ENCODE assay signal across 8 mouse cellular contexts in the genomic region with DNA sequence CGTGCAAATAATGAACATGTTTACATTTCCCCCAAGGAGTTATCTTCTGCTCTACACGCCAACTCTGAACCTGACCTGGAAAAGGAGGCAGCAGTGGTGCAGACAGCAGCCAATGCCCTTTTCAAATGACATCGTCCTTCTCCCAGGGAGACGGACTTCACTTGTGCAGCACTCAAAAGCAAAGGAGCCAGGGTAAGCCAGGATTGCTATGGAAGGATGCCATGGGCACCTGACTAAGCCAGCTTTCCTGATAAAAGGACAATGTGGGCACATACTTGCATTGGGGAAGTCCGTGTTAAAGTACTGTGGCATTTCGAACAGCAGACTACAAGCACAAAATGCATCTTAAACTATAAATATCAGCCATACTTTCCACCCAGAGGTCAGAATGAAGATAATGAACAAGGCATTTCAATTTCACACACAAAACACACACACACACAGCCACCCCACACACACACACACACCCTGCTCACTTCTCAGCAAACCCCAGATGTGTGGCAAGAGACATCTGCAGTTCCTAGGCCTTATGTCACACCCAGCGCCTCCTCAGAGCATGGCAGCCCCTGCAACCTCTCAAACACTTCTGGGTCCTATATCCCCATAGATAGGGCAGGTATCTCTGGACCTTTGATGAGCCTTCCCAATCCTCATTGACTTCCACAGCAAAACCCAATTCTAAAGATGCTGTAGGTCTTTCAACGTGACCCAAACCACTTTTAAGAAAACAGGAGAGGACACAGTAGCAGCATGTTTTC. TPM values are rescaled to one million over a fixed set of nuclear protein-coding genes. Genes with fewer than 3 reads are reported as not detected.
A peak's percentile ranks its signal among the peaks of the same experiment; 100 is the strongest.
DNase-seq lines count a peak whose midpoint lies in the region; ATAC-seq and TF ChIP-seq lines count a peak whose summit lies in the region.

No protein-coding gene starts in this region.

- 14% methylated on average over 8 of the region's 8 CpGs for WGBS in forebrain, embryonic 16.5 days
- WGBS in intestine, embryonic 16.5 days, result 30% methylated on average over 8 of the region's 8 CpGs

- H3K27me3 ChIP-seq in ES-Bruce4 (ENCODE audit: control insufficient read depth, insufficient read depth, low read length, poor library complexity, severe bottlenecking), result no peaks in the 10 kb centered on the region
- no peaks in the 10 kb centered on the region for H3K27me3 ChIP-seq in forebrain, embryonic 16.5 days (replicated peaks; ENCODE audit: control insufficient read depth, insufficient read depth, low read length)
- no peaks in the 10 kb centered on the region for H3K27me3 ChIP-seq in intestine, embryonic 16.5 days (replicated peaks; ENCODE audit: control insufficient read depth, insufficient read depth, low read length)

- TF ChIP-seq CTCF in ES-Bruce4 (IDR thresholded peaks at IDR 0.05; ENCODE audit: low read depth, low read length), result no peak

- H3K36me3 ChIP-seq in ES-Bruce4 (ENCODE audit: control insufficient read depth, insufficient read depth, low read length, poor library complexity, severe bottlenecking), result no peaks in the 10 kb centered on the region
- no peaks in the 10 kb centered on the region for H3K36me3 ChIP-seq in forebrain, embryonic 16.5 days (ENCODE audit: control insufficient read depth, insufficient read depth)
- H3K36me3 ChIP-seq in intestine, embryonic 16.5 days (ENCODE audit: control insufficient read depth, insufficient read depth, low read length), result no peaks in the 10 kb centered on the region

- H3K4me2 ChIP-seq in forebrain, embryonic 16.5 days (ENCODE audit: low read length), result peak overlapping the region; percentile 100
- H3K4me2 ChIP-seq in intestine, embryonic 16.5 days (ENCODE audit: low read depth, low read length), result peak overlapping the region; percentile 95

- no peak for ATAC-seq in CD4-positive, CD25-positive, alpha-beta regulatory T cell, adult 4 months
- no peak for ATAC-seq in forebrain, embryonic 16.5 days
- ATAC-seq in intestine, embryonic 16.5 days, result no peak
- ATAC-seq in monocyte, adult 5-6 weeks (replicated peaks; ENCODE audit: insufficient number of reproducible peaks, low FRiP score, low TSS enrichment, poor library complexity, severe bottlenecking), result 0 out of 2 replicates have a peak, but pooled peaks have one; percentile 27

- no peak for TF ChIP-seq EP300 in ES-Bruce4 (IDR thresholded peaks at IDR 0.05; ENCODE audit: insufficient read depth, low read depth, low read length)

- H3K27ac ChIP-seq in ES-Bruce4 (ENCODE audit: insufficient read depth, low read length), result no peak overlapping the region
- no peak overlapping the region for H3K27ac ChIP-seq in forebrain, embryonic 16.5 days (ENCODE audit: low read length)
- no peak overlapping the region for H3K27ac ChIP-seq in intestine, embryonic 16.5 days (ENCODE audit: low read length)

- peak; percentile 18 for DNase-seq in CD4-positive, CD25-positive, alpha-beta regulatory T cell, adult 2 months (ENCODE audit: low read depth, low spot score)
- DNase-seq in retina, postnatal 1 day, result no peak
- no peak for DNase-seq in urinary bladder, adult 2 months (ENCODE audit: low spot score)

- H3K4me3 ChIP-seq in ES-Bruce4 (ENCODE audit: low read depth, low read length), result no peak overlapping the region
- peak overlapping the region; percentile 89 for H3K4me3 ChIP-seq in forebrain, embryonic 16.5 days (replicated peaks; ENCODE audit: low read length)
- peak overlapping the region; percentile 80 for H3K4me3 ChIP-seq in intestine, embryonic 16.5 days (ENCODE audit: low read length)

- H3K4me1 ChIP-seq in ES-Bruce4 (ENCODE audit: control insufficient read depth, insufficient read depth, low read length), result peaks cover 3% of the 10 kb centered on the region
- H3K4me1 ChIP-seq in forebrain, embryonic 16.5 days (replicated peaks; ENCODE audit: control insufficient read depth, insufficient read depth, low read length), result peaks cover 49% of the 10 kb centered on the region
- H3K4me1 ChIP-seq in intestine, embryonic 16.5 days (ENCODE audit: control insufficient read depth, insufficient read depth, low read length), result peaks cover 38% of the 10 kb centered on the region

- H3K9me3 ChIP-seq in ES-Bruce4 (replicated peaks; ENCODE audit: control insufficient read depth, insufficient read depth, low read length, poor library complexity, severe bottlenecking), result no peaks in the 10 kb centered on the region
- no peaks in the 10 kb centered on the region for H3K9me3 ChIP-seq in forebrain, embryonic 16.5 days (ENCODE audit: control insufficient read depth, low read length)
- no peaks in the 10 kb centered on the region for H3K9me3 ChIP-seq in intestine, embryonic 16.5 days (ENCODE audit: control insufficient read depth, low read length)

- no peak for TF ChIP-seq POLR2A in ES-Bruce4 (IDR thresholded peaks at IDR 0.05; ENCODE audit: insufficient read depth, low read length)

- peak overlapping the region; percentile 81; the same call in 1 of the 2 replicates for H3K9ac ChIP-seq in ES-Bruce4 (ENCODE audit: low read depth, poor library complexity, severe bottlenecking)
- H3K9ac ChIP-seq in forebrain, embryonic 16.5 days (replicated peaks; ENCODE audit: low read depth, low read length), result peak overlapping the region; percentile 28; the same call in 1 of the 2 replicates
- H3K9ac ChIP-seq in intestine, embryonic 16.5 days (ENCODE audit: low read depth, low read length), result peak overlapping the region; percentile 88

RNA-seq across cellular contexts. Expression of gene Taf4, which starts 2.4 kb away (rescaled TPM):
- 1 to 10 TPM; 3.5 to 6.7 TPM for polyA plus RNA-seq in CD4-positive, CD25-positive, alpha-beta regulatory T cell, adult 4 months (2017; shearing (Covaris generic))
- 22.4 and 26.4 TPM in 2 replicates for polyA plus RNA-seq in ES-Bruce4 (2011; ENCODE audit: insufficient read depth, insufficient read length, low read depth, missing spikeins)
- 4.4 and 4.5 TPM in 2 replicates for polyA plus RNA-seq in forebrain, embryonic 16.5 days (2015; fragmentation: Nextera tagmentation; extraction: Ambion mirVana)
- 1.8 and 2.5 TPM in 2 replicates for polyA plus RNA-seq in intestine, embryonic 16.5 days (2015; fragmentation: Nextera tagmentation; extraction: Ambion mirVana)
- total RNA-seq in monocyte, adult 5-6 weeks (2017), result 27.7 to 65.7 TPM (median 39.4 TPM) in 3 replicates
- 11.1 and 14.8 TPM in 2 replicates for polyA plus RNA-seq in urinary bladder, adult 2 months (2012; rRNA removed)

RNA-seq across cellular contexts. Expression of gene Lsm14b, which starts 50.7 kb away (rescaled TPM):
- polyA plus RNA-seq in CD4-positive, CD25-positive, alpha-beta regulatory T cell, adult 4 months (2017; shearing (Covaris generic)), result 1 to 10 TPM; 2.0 to 2.9 TPM
- 55.6 and 59.8 TPM in 2 replicates for polyA plus RNA-seq in ES-Bruce4 (2011; ENCODE audit: insufficient read depth, insufficient read length, low read depth, missing spikeins)
- polyA plus RNA-seq in forebrain, embryonic 16.5 days (2015; fragmentation: Nextera tagmentation; extraction: Ambion mirVana), result 23.8 and 26.1 TPM in 2 replicates
- 2.4 and 2.5 TPM in 2 replicates for polyA plus RNA-seq in intestine, embryonic 16.5 days (2015; fragmentation: Nextera tagmentation; extraction: Ambion mirVana)
- 38.6 to 53.9 TPM (median 53.4 TPM) in 3 replicates for total RNA-seq in monocyte, adult 5-6 weeks (2017)
- 48.7 and 51.4 TPM in 2 replicates for polyA plus RNA-seq in urinary bladder, adult 2 months (2012; rRNA removed)

Comparison
In these comparisons a context has a peak if more than half of its experiments do, and no peak if none do; other contexts are left out.
1. H3K9ac ChIP-seq: peak in every context shown above with its lines; median percentile 88 in intestine, embryonic 16.5 days; 81 in ES-Bruce4; 28 in forebrain, embryonic 16.5 days.